In the genomic region with DNA sequence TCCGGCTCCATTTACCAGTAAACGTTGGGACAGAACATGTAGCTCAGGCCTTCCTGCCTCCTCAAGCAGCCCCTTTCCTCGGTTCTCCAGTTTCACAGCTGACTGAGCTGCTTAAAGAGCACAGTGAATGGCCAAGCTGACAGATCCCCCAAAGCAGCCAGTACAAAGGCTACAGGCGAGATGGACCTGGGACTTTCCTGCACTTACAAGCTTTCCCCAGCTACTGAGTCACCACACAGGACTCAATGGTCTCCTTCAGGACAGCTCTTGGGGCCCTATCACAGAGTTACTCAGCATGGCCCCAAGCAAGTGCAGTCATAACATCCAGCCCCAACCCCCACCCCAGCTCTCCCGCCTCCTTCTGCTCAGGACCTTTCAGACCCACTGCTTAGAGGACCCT, we compare ENCODE assay signal across 16 mouse cellular contexts. TPM values are rescaled to one million over a fixed set of nuclear protein-coding genes. Genes with fewer than 3 reads are reported as not detected.
DNase-seq lines count a peak whose midpoint lies in the region; ATAC-seq lines count a peak whose summit lies in the region.
"Had no signal": no experiment of that assay in that cellular context is flagged by ENCODE, and none has a peak within 500 bp of the region (broad histone marks: within the 10 kb centered on the region; RNA-seq: fewer than 3 reads in every experiment).

No protein-coding gene starts in this region.

- no peak overlapping the region for H3K4me3 ChIP-seq in forebrain, embryonic 10.5 days
- no peak overlapping the region for H3K4me3 ChIP-seq in forebrain, embryonic 16.5 days (replicated peaks; ENCODE audit: low read length)
- H3K4me3 ChIP-seq in midbrain, embryonic 10.5 days, result no peak overlapping the region
- H3K4me3 ChIP-seq in midbrain, embryonic 13.5 days (replicated peaks), result no peak overlapping the region
- no peak overlapping the region for H3K4me3 ChIP-seq in kidney, embryonic 14.5 days (ENCODE audit: low read length)
- H3K4me3 ChIP-seq: heart, embryonic 13.5 days; hindbrain, embryonic 13.5 days; left cerebral cortex, adult 2 months; midbrain, embryonic 12.5 days; stomach, embryonic 15.5 days had no signal

- H3K9me3 ChIP-seq in forebrain, embryonic 10.5 days, result peaks cover 4% of the 10 kb centered on the region; the same call in 1 of the 2 replicates
- no peaks in the 10 kb centered on the region for H3K9me3 ChIP-seq in forebrain, embryonic 16.5 days (ENCODE audit: control insufficient read depth, low read length)
- H3K9me3 ChIP-seq in midbrain, embryonic 10.5 days (replicated peaks), result peaks cover 5% of the 10 kb centered on the region; the same call in 1 of the 2 replicates
- H3K9me3 ChIP-seq in midbrain, embryonic 13.5 days, result no peaks in the 10 kb centered on the region
- peaks cover 3% of the 10 kb centered on the region; the same call in 1 of the 2 replicates for H3K9me3 ChIP-seq in kidney, embryonic 14.5 days (ENCODE audit: control insufficient read depth, low read length)
- H3K9me3 ChIP-seq: heart, embryonic 13.5 days; hindbrain, embryonic 13.5 days; stomach, embryonic 15.5 days had no signal

- no peak for DNase-seq in forebrain, embryonic 10.5 days (ENCODE audit: extremely low spot score, low spot score)
- DNase-seq in midbrain, embryonic 10.5 days (ENCODE audit: low spot score), result no peak
- peak; percentile 36 for DNase-seq in retina, postnatal 1 day
- DNase-seq in frontal cortex, postnatal 36 days (ENCODE audit: low spot score in 2 of 2), result no peak
- DNase-seq: adrenal gland, postnatal 10 days; cerebellum, postnatal 10 days; thymus, postnatal 25 days had no signal

- H3K4me2 ChIP-seq in forebrain, embryonic 16.5 days (ENCODE audit: low read length), result no peak overlapping the region
- H3K4me2 ChIP-seq in midbrain, embryonic 13.5 days (replicated peaks), result no peak overlapping the region
- no peak overlapping the region for H3K4me2 ChIP-seq in kidney, embryonic 14.5 days (replicated peaks; ENCODE audit: low read depth, low read length)
- H3K4me2 ChIP-seq: heart, embryonic 13.5 days; hindbrain, embryonic 13.5 days; midbrain, embryonic 12.5 days; stomach, embryonic 15.5 days had no signal

- H3K4me1 ChIP-seq in forebrain, embryonic 10.5 days, result peaks cover 17% of the 10 kb centered on the region
- peaks cover 11% of the 10 kb centered on the region for H3K4me1 ChIP-seq in forebrain, embryonic 16.5 days (replicated peaks; ENCODE audit: control insufficient read depth, insufficient read depth, low read length)
- H3K4me1 ChIP-seq in midbrain, embryonic 10.5 days, result peaks cover 35% of the 10 kb centered on the region
- peaks cover 27% of the 10 kb centered on the region for H3K4me1 ChIP-seq in midbrain, embryonic 13.5 days (replicated peaks)
- H3K4me1 ChIP-seq in kidney, embryonic 14.5 days (ENCODE audit: control insufficient read depth, insufficient read depth, low read length), result peaks cover 5% of the 10 kb centered on the region; the same call in 1 of the 2 replicates

- H3K9ac ChIP-seq in forebrain, embryonic 16.5 days (replicated peaks; ENCODE audit: low read depth, low read length), result no peak overlapping the region
- no peak overlapping the region for H3K9ac ChIP-seq in midbrain, embryonic 13.5 days (replicated peaks)
- H3K9ac ChIP-seq in kidney, embryonic 14.5 days (ENCODE audit: low read depth, low read length), result no peak overlapping the region
- H3K9ac ChIP-seq: heart, embryonic 13.5 days; hindbrain, embryonic 13.5 days; midbrain, embryonic 12.5 days; stomach, embryonic 15.5 days had no signal

- 41% methylated on average over 5 of the region's 5 CpGs for whole genome bisulfite sequencing in forebrain, embryonic 10.5 days
- WGBS in forebrain, embryonic 16.5 days, result 34% methylated on average over 5 of the region's 5 CpGs
- WGBS in midbrain, embryonic 10.5 days, result 32% methylated on average over 5 of the region's 5 CpGs
- 24% methylated on average over 5 of the region's 5 CpGs for WGBS in midbrain, embryonic 13.5 days
- 33% methylated on average over 5 of the region's 5 CpGs for WGBS in kidney, embryonic 14.5 days

- no peak for ATAC-seq in forebrain, embryonic 16.5 days
- no peak for ATAC-seq in midbrain, embryonic 13.5 days
- ATAC-seq in kidney, embryonic 14.5 days (ENCODE audit: low FRiP score, low TSS enrichment), result peak; percentile 56; the same call in 1 of the 2 replicates
- ATAC-seq in frontal cortex, adult (ENCODE audit: low TSS enrichment), result no peak

- peak overlapping the region; percentile 72 for H3K27ac ChIP-seq in forebrain, embryonic 10.5 days
- no peak overlapping the region for H3K27ac ChIP-seq in forebrain, embryonic 16.5 days (ENCODE audit: low read length)
- H3K27ac ChIP-seq in midbrain, embryonic 10.5 days (replicated peaks), result peak overlapping the region; percentile 50; the same call in 1 of the 2 replicates
- H3K27ac ChIP-seq in midbrain, embryonic 13.5 days, result no peak overlapping the region
- H3K27ac ChIP-seq in kidney, embryonic 14.5 days (ENCODE audit: low read depth, low read length), result 0 out of 2 replicates have a peak overlapping the region, but pooled peaks have one; percentile 38
- H3K27ac ChIP-seq: heart, embryonic 13.5 days; left cerebral cortex, adult 2 months; midbrain, embryonic 12.5 days; stomach, embryonic 15.5 days had no signal

- H3K27me3 ChIP-seq in forebrain, embryonic 10.5 days (ENCODE audit: poor library complexity, severe bottlenecking), result no peaks in the 10 kb centered on the region
- H3K27me3 ChIP-seq in forebrain, embryonic 16.5 days (replicated peaks; ENCODE audit: control insufficient read depth, insufficient read depth, low read length), result no peaks in the 10 kb centered on the region
- no peaks in the 10 kb centered on the region for H3K27me3 ChIP-seq in midbrain, embryonic 10.5 days (ENCODE audit: low read depth, poor library complexity, severe bottlenecking)
- no peaks in the 10 kb centered on the region for H3K27me3 ChIP-seq in midbrain, embryonic 13.5 days
- H3K27me3 ChIP-seq in kidney, embryonic 14.5 days (ENCODE audit: control insufficient read depth, insufficient read depth, low read length), result no peaks in the 10 kb centered on the region
- H3K27me3 ChIP-seq: heart, embryonic 13.5 days; hindbrain, embryonic 13.5 days; midbrain, embryonic 12.5 days; stomach, embryonic 15.5 days had no signal

- H3K36me3 ChIP-seq in forebrain, embryonic 10.5 days (replicated peaks), result peaks cover 48% of the 10 kb centered on the region
- peaks cover 34% of the 10 kb centered on the region for H3K36me3 ChIP-seq in forebrain, embryonic 16.5 days (ENCODE audit: control insufficient read depth, insufficient read depth)
- peaks cover 48% of the 10 kb centered on the region for H3K36me3 ChIP-seq in midbrain, embryonic 10.5 days
- peaks cover 47% of the 10 kb centered on the region for H3K36me3 ChIP-seq in midbrain, embryonic 13.5 days
- peaks cover 20% of the 10 kb centered on the region; the same call in 1 of the 2 replicates for H3K36me3 ChIP-seq in kidney, embryonic 14.5 days (ENCODE audit: control insufficient read depth, insufficient read depth, low read length)

RNA-seq across cellular contexts. Expression of gene Katnal1, which starts 34.1 kb away (rescaled TPM):
- polyA plus RNA-seq in forebrain, embryonic 10.5 days (2016; fragmentation: Nextera tagmentation; extraction: Ambion mirVana), result 19.8 and 22.9 TPM in 2 replicates
- polyA plus RNA-seq in forebrain, embryonic 16.5 days (2015; fragmentation: Nextera tagmentation; extraction: Ambion mirVana), result 39.6 and 44.3 TPM in 2 replicates
- 24.2 and 29.5 TPM in 2 replicates for polyA plus RNA-seq in midbrain, embryonic 10.5 days (2016; fragmentation: Nextera tagmentation; extraction: Ambion mirVana)
- polyA plus RNA-seq in midbrain, embryonic 13.5 days (2015; fragmentation: Nextera tagmentation; extraction: Ambion mirVana), result 39.3 and 39.5 TPM in 2 replicates
- 7.7 and 13.3 TPM in 2 replicates for polyA plus RNA-seq in kidney, embryonic 14.5 days (2014; fragmentation: Nextera tagmentation; extraction: Ambion mirVana)

Comparison
In these comparisons a context has a peak if more than half of its experiments do, and no peak if none do; other contexts are left out.
1. H3K27ac ChIP-seq: peak in forebrain, embryonic 10.5 days (single experiment), midbrain, embryonic 10.5 days (single experiment) and kidney, embryonic 14.5 days (single experiment); none in forebrain, embryonic 16.5 days (single experiment) and midbrain, embryonic 13.5 days (single experiment).